Mouse (Mus musculus) olfactory bulb, adult 2 months (tissue): ENCODE results near the gene Sorcs3.

Source experiments
- CTCF ChIP-seq: fragments of 200-500 bp; IDR thresholded peaks from 2 replicates; pipeline ENCODE4 v1.5.1; 2012; ENCODE audit warnings: low read depth, mild to moderate bottlenecking, low read length, moderate library complexity; ENCODE audit not compliant: insufficient read depth
- POLR2A ChIP-seq: fragments of 200-500 bp; IDR thresholded peaks from 2 replicates; pipeline ENCODE4 v1.6.1; 2012; ENCODE audit warnings: mild to moderate bottlenecking, low read depth, low read length, moderate library complexity; ENCODE audit not compliant: insufficient read depth

GRCm38 (mm10) chr19:48207731-48208370 lies 2.0 kb downstream of the Sorcs3 start:
- TF ChIP-seq CTCF (no peak), POLR2A (no peak)
